Comparison of ENCODE assay signal across 13 mouse cellular contexts in genomic region chr5:73156226-73156926, GRCm38 (mm10).
DNase-seq lines count a peak whose midpoint lies in the region; ATAC-seq and TF ChIP-seq lines count a peak whose summit lies in the region.
"Had no signal": no experiment of that assay in that cellular context is flagged by ENCODE, and none has a peak within 500 bp of the region (broad histone marks: within the 10 kb centered on the region; RNA-seq: fewer than 3 reads in every experiment).

No protein-coding gene starts in this region.

- H3K27me3 ChIP-seq in heart, embryonic 12.5 days (replicated peaks) = no peaks in the 10 kb centered on the region
- no peaks in the 10 kb centered on the region for H3K27me3 ChIP-seq in lung, embryonic 14.5 days (ENCODE audit: insufficient read depth, low read length)
- no peaks in the 10 kb centered on the region for H3K27me3 ChIP-seq in stomach, embryonic 16.5 days (ENCODE audit: control insufficient read depth, insufficient read depth, low read length)
- H3K27me3 ChIP-seq: lung, embryonic 15.5 days; Patski had no signal

- no peak overlapping the region for H3K4me2 ChIP-seq in heart, embryonic 12.5 days
- no peak overlapping the region for H3K4me2 ChIP-seq in lung, embryonic 14.5 days
- no peak overlapping the region; the same call in 1 of the 2 replicates for H3K4me2 ChIP-seq in stomach, embryonic 16.5 days (ENCODE audit: low read depth, low read length)
- H3K4me2 ChIP-seq: lung, embryonic 15.5 days had no signal

- no peaks in the 10 kb centered on the region for H3K9me3 ChIP-seq in heart, embryonic 12.5 days (replicated peaks)
- H3K9me3 ChIP-seq in lung, embryonic 14.5 days (ENCODE audit: low read depth, low read length) = no peaks in the 10 kb centered on the region
- no peaks in the 10 kb centered on the region for H3K9me3 ChIP-seq in stomach, embryonic 16.5 days (replicated peaks; ENCODE audit: control insufficient read depth, low read length)
- H3K9me3 ChIP-seq: lung, embryonic 15.5 days had no signal

- no peaks in the 10 kb centered on the region for H3K36me3 ChIP-seq in heart, embryonic 12.5 days
- no peaks in the 10 kb centered on the region for H3K36me3 ChIP-seq in lung, embryonic 14.5 days (ENCODE audit: insufficient read depth)
- H3K36me3 ChIP-seq in stomach, embryonic 16.5 days (ENCODE audit: control insufficient read depth, insufficient read depth, low read length) = no peaks in the 10 kb centered on the region
- H3K36me3 ChIP-seq: lung, embryonic 15.5 days had no signal

- H3K9ac ChIP-seq in heart, embryonic 12.5 days = no peak overlapping the region
- H3K9ac ChIP-seq in lung, embryonic 14.5 days = no peak overlapping the region
- H3K9ac ChIP-seq in stomach, embryonic 16.5 days (ENCODE audit: low read length) = no peak overlapping the region; the same call in 1 of the 2 replicates
- H3K9ac ChIP-seq: lung, embryonic 15.5 days had no signal

- 0 out of 2 replicates have a peak overlapping the region, but pooled peaks have one; percentile 13 for H3K27ac ChIP-seq in heart, embryonic 12.5 days (ENCODE audit: poor library complexity, severe bottlenecking)
- no peak overlapping the region for H3K27ac ChIP-seq in lung, embryonic 14.5 days (ENCODE audit: low read depth)
- peak overlapping the region; percentile 51 for H3K27ac ChIP-seq in stomach, embryonic 16.5 days (ENCODE audit: low read length)
- H3K27ac ChIP-seq: kidney, postnatal 0 days; lung, embryonic 15.5 days had no signal

- ATAC-seq in heart, embryonic 12.5 days (ENCODE audit: insufficient number of reproducible peaks, low FRiP score) = no peak
- ATAC-seq in lung, embryonic 14.5 days (ENCODE audit: insufficient read depth) = no peak
- peak; percentile 45; the same call in 1 of the 2 replicates for ATAC-seq in stomach, embryonic 16.5 days (ENCODE audit: insufficient read depth, low FRiP score)
- ATAC-seq: Patski had no signal

- DNase-seq in heart, adult 18-20 months = no peak
- peak; percentile 26 for DNase-seq in right cerebral cortex, postnatal 14 days
- no peak for DNase-seq in right cerebral cortex, postnatal 25 days
- DNase-seq in lung, embryonic 14.5 days = peak; percentile 12
- no peak for DNase-seq in thymus, postnatal 14 days
- DNase-seq in cerebellum, postnatal 10 days = no peak
- DNase-seq: adrenal gland, postnatal 14 days; heart, postnatal 36 days had no signal

- WGBS in heart, embryonic 12.5 days = 73% methylated on average over 15 of the region's 15 CpGs
- WGBS in lung, embryonic 14.5 days = 61% methylated on average over 15 of the region's 15 CpGs
- 55% methylated on average over 15 of the region's 15 CpGs for WGBS in stomach, embryonic 16.5 days

- peaks cover 43% of the 10 kb centered on the region for H3K4me1 ChIP-seq in heart, embryonic 12.5 days (replicated peaks)
- H3K4me1 ChIP-seq in lung, embryonic 14.5 days (ENCODE audit: insufficient read depth) = no peaks in the 10 kb centered on the region
- H3K4me1 ChIP-seq in stomach, embryonic 16.5 days (ENCODE audit: control insufficient read depth, insufficient read depth, low read length) = peaks cover 22% of the 10 kb centered on the region

- no peak for TF ChIP-seq CTCF in lung, embryonic 14.5 days (IDR thresholded peaks at IDR 0.05; ENCODE audit: low read depth)

- no peak overlapping the region for H3K4me3 ChIP-seq in heart, embryonic 12.5 days
- no peak overlapping the region for H3K4me3 ChIP-seq in lung, embryonic 14.5 days (ENCODE audit: low read depth, low read length)
- no peak overlapping the region for H3K4me3 ChIP-seq in stomach, embryonic 16.5 days (replicated peaks; ENCODE audit: low read length)
- H3K4me3 ChIP-seq: lung, embryonic 15.5 days had no signal

Comparison
In these comparisons a context has a peak if more than half of its experiments do, and no peak if none do; other contexts are left out.
1. DNase-seq: peak in right cerebral cortex, postnatal 14 days (single experiment) and lung, embryonic 14.5 days (single experiment); none in heart, adult 18-20 months (0 of 2), right cerebral cortex, postnatal 25 days (single experiment), thymus, postnatal 14 days (single experiment) and cerebellum, postnatal 10 days (0 of 2).